Mouse (Mus musculus) spleen, adult 2 months (tissue): ENCODE data around the gene Ano9.

Source experiments
- CTCF ChIP-seq: fragments of 200-500 bp; IDR thresholded peaks from 2 replicates; pipeline ENCODE4 v1.5.1; 2011; ENCODE audit warnings: mild to moderate bottlenecking, inconsistent platforms; ENCODE audit not compliant: insufficient read depth, insufficient read length, insufficient replicate concordance; ENCODE audit errors: extremely low read depth
- POLR2A ChIP-seq: fragments of 200-500 bp; IDR thresholded peaks from 2 replicates; pipeline ENCODE4 v1.6.1; 2011; ENCODE audit warnings: low read depth, low read length, inconsistent platforms

DNA sequence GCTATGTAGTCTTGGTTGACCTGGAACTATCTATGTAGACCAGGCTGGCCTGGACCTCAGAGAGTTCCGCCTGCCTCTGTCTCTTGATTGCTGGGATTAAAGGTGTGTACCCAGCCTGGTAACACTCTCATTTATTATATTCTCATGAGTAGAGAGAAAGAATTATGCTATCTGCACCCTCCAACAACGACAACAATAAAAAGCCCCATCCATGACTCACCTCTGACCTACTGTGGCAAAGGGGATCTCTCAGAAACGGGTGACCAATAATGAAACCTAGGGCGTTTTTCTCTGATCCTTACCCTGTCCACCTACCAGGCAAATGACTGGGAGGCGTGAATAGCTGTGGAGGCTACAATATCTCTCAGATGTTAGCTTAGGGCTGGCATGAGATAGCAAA, 20.4 kb downstream of the Ano9 start:
- TF ChIP-seq CTCF (no peak), POLR2A (no peak)
